Mouse (Mus musculus) heart, postnatal 4 days (tissue): ENCODE measurements around the gene Pla2g4f. TPM values are rescaled to one million over a fixed set of nuclear protein-coding genes. Genes with fewer than 3 reads are reported as not detected.
A peak's percentile ranks its signal among the peaks of the same experiment; 100 is the strongest.

Source experiments
- DNase-seq: peaks from one replicate; pipeline ENCODE4 v3.0.0; 2021
- total RNA-seq, 2 experiments: library from RNA; stranded (reverse); gene quantifications; 2 replicates each; pipeline ENCODE4 v1.2.3; 2021

Gene Pla2g4f
- not detected for total RNA-seq

DNA sequence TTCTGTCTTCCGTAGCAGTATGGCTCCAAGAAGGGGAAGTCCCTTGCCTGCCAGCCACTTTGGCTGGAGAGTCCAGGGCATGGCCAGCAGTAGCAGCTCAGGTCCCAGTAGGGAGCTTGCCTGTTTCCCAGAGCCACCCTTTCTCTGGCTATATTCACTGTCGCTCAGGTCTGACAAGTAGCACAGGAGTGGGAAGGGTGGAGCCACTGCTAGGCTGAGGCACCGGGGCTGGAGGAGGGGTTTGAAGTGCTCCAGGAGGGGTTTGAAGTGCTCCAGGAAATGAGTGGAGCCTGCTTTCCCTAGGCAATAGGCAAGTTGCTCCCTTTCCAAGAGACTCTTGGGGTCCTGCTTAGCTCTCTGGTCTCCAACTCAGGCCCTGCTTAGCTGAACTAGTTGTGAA lies at the start of gene Pla2g4f:
TSS of gene Pla2g4f (minus strand) at position 190 of the 400 bp plus-strand sequence.
- no peak for DNase-seq

DNA sequence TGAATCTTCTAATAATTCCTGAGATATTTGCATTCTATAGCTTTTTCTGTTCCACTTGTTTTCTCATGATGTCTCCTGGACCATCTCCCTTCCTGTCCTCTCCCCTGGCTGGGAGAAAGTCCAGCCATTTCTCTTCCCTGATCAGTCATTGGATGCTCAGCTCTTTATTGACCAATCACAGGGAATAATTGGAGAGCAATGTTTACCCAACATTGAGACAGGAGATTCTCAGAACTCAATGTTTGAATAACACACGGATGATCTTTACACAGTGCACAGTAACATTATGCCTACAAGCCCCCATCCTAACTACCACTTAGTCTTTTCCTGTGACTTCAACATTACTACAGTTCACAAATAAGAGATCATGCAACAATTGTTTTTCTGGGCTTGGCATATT lies 46.5 kb upstream of the Pla2g4f start:
- no peak for DNase-seq

- DNase-seq = peak; percentile 93
Measured at GRCm38 (mm10) chr2:120352682-120353646, 39.0 kb upstream of the Pla2g4f start, which contains the start of gene Vps39. Gene Vps39 (minus strand): TSS chr2:120353137.

DNA sequence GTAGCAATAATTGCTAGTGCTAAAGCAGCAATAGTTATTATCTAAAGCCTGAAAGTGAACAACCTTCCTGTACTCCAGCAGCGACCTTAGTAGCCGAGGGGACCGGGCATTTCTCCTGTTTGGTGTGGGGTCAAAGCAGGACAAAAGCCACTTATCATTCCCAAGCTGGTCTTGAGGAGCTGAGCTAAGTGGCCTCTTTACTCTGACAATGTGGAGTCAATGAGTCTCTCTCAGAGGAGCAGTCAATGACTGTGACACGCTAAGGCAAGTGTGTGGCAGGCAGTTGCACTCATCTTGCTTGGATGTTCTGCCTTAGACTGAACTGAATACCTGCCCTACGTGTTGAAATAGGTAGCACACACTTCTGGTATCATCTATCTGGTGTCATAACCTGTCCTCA lies 37.4 kb upstream of the Pla2g4f start:
- no peak for DNase-seq

DNA sequence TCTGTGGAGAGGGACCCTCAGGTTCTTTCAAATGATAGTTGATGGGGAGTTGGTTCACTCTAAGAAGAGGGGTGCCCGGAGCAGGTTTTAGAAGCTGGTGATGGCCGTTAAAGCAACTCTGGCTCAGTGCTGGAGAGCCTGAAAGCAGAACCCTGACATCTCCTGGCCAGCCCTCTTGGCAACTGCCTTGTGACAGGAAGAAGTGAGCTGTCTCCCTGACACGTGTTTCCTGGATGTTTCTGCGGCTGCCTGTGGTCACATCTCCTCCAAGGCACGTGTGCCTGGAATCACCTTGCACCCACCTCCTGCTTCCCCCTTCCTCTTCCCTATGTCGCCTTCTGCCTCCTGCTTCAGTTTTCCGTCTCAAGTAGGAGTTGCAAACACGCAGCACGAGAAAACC lies 34.2 kb upstream of the Pla2g4f start:
- DNase-seq = peak; percentile 19

DNA sequence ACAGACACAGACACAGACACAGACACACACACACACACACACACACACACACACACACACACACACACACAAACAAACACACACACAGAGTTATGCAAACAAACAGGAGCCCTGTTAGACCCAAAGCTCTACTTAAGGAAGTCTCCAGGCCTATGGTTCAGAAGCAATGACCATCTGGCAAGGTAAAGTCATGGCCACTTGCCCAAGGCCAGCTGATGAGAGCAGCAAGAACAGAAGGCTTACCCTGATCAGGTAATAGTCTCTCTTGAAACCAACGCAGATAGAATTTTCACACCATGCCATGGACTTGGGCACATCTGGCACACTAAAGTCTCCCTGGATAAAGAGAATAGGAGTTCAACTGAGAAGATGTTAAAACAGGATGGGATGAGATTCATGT lies 27.8 kb upstream of the Pla2g4f start:
- no peak for DNase-seq

GRCm38 (mm10) chr2:120337886-120338285 lies 23.9 kb upstream of the Pla2g4f start:
- DNase-seq = no peak

- no peak for DNase-seq
Measured at GRCm38 (mm10) chr2:120331575-120331974, 17.6 kb upstream of the Pla2g4f start.

DNA sequence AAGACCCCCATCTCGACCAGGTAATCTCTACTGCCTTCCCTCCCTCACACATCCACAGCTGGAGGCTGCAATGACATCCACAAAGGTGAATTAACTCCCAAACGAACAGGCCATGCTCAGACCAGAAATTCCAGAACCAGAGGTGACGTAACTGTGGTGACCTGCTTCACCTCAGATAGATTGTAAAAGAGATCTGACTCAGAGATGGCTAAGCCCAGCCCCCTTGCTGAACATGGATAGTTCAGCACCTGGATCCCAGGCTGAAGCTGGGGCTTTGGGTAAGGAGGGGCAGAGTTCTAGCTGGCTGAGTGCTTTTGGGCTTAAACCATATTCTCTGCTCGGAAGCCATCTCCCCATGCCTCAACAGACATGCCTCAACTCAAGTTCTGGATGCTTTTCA lies 1.1 kb upstream of the Pla2g4f start:
- no peak for DNase-seq

- DNase-seq = no peak
Measured at GRCm38 (mm10) chr2:120314487-120314886, 522 bp upstream of the Pla2g4f start.

DNA sequence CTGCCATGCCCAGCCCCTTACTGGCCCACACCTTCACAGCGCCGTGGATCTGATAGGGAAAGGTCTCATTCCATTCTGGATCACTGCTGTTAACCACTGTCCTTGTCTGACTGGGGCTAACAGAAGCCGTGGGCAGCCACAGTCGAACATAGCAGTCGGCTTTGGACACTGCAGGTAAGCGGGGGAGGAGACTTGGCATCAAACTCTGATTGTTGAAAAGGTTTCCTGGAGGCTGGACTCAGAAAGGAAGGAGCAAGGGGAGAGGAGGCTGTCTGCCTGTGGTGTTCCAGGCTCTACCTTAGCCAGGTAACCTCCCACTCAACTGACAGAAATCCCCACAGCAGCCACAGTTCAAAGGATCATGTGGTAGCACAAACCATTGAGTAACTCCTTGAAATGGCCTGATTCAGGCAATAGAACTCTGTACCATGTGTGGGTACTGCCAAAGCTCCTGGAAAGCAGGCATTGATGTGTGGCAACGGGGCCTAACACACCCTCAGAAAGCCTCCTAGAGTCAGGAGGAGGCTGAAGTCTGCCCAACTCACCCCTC lies 1.6 kb downstream of the Pla2g4f start:
- no peak for DNase-seq

DNA sequence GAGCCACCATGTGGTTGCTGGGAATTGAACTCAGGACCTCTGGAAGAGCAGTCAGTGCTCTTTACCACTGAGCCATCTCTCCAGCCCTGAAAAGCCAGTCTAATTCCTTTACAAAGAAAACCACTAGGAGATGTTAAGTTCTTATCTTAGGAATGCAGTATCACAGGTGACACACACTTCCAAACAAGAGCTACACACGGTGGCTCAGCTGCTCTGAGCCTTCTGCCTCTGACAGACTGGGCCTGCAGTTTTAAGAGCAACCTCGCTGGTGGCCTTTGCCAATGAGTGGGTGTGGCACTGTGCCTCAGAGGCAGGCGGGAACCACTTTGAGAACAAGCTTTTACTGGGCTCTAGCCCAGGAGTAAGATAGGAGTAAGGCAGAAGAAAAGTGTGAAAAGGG lies 9.9 kb downstream of the Pla2g4f start:
- peak; percentile 21 for DNase-seq

- DNase-seq = no peak
Measured at GRCm38 (mm10) chr2:120301076-120301475, 12.9 kb downstream of the Pla2g4f start.

DNA sequence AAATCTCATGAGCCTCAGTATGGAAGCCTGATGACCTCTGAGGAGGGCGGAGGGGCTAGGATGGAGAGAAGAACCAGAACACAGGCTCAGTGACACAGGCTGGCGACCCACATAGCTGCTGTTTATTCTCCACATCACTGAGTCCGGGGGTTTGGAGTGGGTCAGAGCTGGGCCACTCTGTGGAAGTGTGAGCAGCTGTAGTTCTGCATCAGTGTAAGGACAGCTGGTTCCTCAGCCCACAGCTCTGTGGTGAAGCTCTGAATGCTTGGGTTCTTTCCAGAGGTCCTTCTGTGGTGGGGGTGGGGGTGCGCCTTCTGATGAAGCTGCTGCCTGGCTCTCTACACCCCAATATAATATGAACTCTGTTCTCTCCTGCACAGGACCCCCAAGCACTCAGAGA lies 14.1 kb downstream of the Pla2g4f start:
- DNase-seq = no peak

DNA sequence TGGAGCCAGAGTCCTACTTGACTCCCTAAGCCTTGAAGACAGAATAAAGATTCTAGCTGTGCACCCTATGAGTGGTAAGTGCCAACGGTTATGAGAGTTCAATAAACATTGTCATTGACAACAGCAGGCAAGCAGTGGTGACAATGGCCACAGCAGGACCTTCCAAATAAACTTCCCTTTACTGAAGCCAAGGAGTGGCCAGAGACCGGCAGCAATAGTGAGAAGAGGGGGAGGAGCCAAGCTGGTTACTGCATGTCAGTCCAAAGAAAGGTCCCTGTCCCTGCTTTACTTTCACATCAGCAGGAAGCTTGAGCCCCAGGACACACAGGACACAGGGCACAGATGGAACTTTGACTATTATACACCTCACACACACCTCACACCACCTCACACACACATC lies 17.8 kb downstream of the Pla2g4f start:
- DNase-seq = no peak

DNA sequence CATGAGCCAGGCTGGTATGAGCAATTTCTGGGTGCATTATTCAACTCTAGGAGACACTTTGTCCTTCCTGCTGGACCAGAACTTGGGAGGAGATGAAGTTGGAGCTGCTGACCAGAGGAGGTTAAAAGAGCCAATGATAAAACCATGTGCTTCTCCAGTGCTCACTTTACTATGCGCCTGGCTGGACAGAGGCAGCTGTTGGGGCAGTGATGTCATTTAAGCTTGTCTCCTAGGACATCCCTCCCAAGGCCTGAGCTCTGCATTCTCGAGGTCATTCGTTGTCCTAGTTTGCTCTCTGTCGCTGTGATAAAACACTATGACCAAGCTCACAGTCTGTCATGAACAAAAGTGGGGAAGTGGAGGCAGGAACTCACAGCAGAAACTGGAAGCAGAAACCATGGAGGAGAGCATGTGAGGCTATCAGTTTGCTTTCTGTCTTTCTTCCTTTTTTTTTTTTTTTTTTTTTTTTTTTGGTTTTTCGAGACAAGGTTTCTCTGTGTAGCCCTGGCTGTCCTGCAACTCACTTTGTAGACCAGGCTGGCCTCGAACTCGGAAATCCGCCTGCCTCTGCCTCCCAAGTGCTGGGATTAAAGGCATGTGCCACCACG lies 22.4 kb downstream of the Pla2g4f start:
- DNase-seq = no peak

DNA sequence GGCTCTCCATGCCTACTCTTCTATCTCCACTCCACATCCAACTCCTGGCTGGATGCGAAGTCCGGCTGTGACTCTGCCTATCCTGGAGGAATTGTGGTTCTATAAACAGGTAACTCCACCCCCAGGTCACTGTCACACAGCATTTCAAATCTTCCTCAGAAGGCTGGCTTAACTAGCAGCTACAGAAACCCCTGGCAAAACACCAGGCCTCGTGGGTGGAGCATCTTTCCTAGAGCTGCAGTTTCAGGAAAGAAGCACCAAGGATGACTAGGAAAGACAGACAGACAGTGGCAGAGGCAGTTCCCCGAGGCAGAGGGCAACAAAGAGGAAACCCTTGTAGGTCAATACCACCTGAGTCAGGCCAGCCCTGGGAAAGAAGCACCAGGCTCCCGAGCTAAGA lies 25.0 kb downstream of the Pla2g4f start, which contains the start of gene Pla2g4d:
TSS of gene Pla2g4d (minus strand) at position 203 of the 400 bp plus-strand sequence.
- DNase-seq = no peak

DNA sequence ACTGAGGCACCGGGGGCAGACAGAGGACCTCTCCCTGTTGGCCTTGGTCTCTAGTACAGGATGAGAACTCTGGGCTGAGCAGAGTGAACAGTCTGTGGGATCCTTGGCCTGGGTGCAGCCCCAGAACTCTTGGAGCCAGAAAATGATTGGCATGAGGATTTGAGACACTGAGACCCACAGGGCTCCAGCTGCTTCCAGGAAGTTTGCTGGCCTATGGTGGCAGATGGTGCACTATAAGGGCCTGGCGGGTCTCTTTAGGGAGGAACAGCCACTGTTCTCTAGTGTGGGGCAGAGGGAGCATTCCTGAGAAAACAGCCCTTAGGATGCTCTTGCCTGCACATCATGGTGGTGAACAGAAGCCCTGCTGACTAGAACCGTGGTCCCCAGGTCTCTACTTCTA lies 25.6 kb downstream of the Pla2g4f start:
- DNase-seq = no peak

DNA sequence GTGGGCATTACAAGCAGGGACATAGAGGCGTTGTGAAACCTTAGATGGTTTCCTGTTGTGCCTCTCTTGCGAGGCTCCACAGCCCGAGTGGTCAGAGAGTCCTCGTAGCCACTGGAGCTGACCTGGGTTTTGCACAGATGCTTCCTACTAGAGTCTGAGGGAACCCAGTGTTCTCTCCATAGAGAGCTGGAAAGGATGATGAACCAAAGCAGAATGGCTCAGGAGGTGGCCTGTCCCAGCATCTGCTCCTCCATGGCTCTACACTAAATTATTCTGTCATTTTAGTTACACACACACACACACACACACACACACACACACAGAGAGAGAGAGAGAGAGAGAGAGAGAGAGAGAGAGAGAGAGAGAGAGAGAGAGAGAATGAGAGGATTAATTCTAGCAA lies 28.3 kb downstream of the Pla2g4f start:
- DNase-seq = no peak

DNA sequence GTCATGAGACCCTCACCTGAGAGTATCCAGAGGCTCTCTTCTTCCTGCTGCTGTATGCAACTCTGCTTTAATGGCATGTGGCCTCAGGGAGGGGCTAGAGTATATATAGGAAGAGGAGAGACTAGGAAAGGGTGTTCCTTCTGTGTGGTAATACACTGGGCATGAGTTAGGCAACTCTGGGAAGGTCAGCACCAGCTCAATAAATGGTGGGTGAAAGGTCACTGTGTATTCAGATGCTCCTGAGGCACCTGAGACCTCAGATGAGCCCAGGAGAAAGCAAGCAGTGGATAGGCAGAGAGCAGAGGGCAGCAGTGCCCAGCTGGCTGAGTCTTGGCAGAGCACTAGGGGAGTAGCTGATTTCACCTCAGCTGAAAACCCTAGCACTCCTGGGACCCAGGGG lies 29.3 kb downstream of the Pla2g4f start:
- no peak for DNase-seq

- no peak for DNase-seq
Measured at GRCm38 (mm10) chr2:120284094-120284493, 29.9 kb downstream of the Pla2g4f start.

DNA sequence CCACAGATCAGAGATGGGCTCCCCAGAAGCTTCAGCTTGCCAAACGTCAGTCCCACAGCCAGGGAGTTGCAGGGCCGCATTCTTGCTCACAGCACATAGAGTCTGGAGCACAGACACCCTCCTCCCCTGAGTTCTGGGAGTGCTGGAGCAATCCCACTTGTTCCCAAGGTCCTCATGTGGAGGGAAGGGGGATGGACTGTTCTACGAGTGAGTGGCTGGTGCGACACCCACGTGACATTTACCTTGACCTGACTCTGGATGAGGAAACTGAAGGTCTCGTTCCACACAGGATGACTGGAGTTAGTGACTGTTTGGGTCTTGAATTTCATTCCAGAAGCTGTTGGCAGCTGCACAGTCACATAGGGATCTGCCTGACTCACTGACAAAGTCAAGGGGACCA lies 30.4 kb downstream of the Pla2g4f start:
- DNase-seq = no peak

GRCm38 (mm10) chr2:120281221-120281620 lies 32.7 kb downstream of the Pla2g4f start:
- DNase-seq = peak; percentile 14
